Mouse (Mus musculus): ENCODE results near the gene Gm10382.
"Not testable (repeated sequence)": the region's sequence is repeated elsewhere in the genome, so short reads cannot be mapped to it uniquely, and the experiment has no call there.

The Gm10382 gene

GRCm38 (mm10) chr5:125419124-125419523 lies 30.0 kb downstream of the Gm10382 start:
- no peak for DNase-seq

- DNase-seq, result no peak
These were observed 36.7 kb downstream of the Gm10382 start for GRCm38 (mm10) chr5:125425698-125426276.

DNA sequence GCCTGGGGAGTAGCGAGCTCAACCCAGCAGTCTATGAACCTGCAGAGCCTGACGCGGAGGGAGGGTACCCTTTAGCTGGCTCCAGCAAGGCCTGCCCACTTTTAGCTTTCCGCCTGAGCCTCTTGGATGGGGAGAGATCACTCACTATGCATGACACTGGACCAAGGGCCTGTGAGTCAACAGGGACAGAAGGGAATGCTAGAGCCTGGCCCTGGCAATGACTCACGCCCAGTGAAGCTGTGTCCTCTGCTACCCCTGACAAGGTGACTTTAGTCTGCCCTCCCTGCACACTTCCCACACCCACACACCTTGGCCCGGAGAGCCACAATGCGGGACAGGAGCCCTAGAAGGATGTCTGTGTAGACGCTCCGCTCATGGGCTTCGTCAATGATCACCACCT lies 37.2 kb downstream of the Gm10382 start:
- no peak for DNase-seq

GRCm38 (mm10) chr5:125432324-125432723 lies 43.2 kb downstream of the Gm10382 start:
- not testable (repeated sequence) for DNase-seq

DNA sequence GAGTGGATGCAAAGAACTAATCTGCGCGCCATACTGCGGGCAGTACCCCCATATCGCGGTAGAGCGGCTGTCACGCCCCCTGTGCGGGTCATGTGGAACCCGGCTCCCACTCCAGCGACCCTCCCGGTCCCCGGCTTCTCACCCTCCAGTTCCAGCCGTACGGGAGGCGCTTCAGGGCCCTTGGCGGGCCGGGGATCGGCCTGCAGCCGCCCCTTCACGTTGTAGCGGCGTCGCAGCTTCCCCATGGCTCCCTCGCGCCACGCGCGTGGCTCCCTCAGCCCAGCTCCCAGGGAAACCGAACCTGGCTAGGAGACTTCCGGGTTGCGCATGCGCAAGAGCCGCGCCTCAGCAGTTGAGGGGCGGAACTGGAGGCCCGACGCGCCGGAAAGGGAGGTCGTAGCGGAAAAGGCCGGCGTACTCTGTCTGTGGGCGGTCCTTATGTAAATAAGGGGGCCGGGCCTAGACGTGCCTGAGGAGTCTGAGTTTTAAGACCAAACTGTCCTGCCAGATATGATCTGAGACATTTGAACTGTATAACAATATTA lies 44.7 kb downstream of the Gm10382 start, which contains the start of gene Dhx37:
TSS of gene Dhx37 (minus strand) at position 329 of the 545 bp plus-strand sequence.
- peak; percentile 84 to 88 for DNase-seq

- not testable (repeated sequence) for DNase-seq
These were observed 45.2 kb downstream of the Gm10382 start for GRCm38 (mm10) chr5:125434347-125434746.
